Mouse (Mus musculus): Measurements from ENCODE around the gene Gm43951. TPM values are rescaled to one million over a fixed set of nuclear protein-coding genes. Genes with fewer than 3 reads are reported as not detected.

Gene Gm43951
- polyA plus RNA-seq, 1 experiment from 2014 or later = 0.28 TPM

Other genes starting within 250 kb of the Gm43951 start
- gene Aipl1, start 169.3 kb downstream of the Gm43951 start, polyA plus RNA-seq (2016; fragmentation: Nextera tagmentation; extraction: Ambion mirVana) = 0.67 and 0.97 TPM in 2 replicates
- gene Pimreg, start 164.8 kb downstream of the Gm43951 start, polyA plus RNA-seq (2016; fragmentation: Nextera tagmentation; extraction: Ambion mirVana) = 251 and 280 TPM in 2 replicates
- 0.10 and 0.25 TPM in 2 replicates for gene Pitpnm3, start 71.1 kb downstream of the Gm43951 start, polyA plus RNA-seq (2016; fragmentation: Nextera tagmentation; extraction: Ambion mirVana)
- gene 4933427D14Rik, start 619 bp upstream of the Gm43951 start, polyA plus RNA-seq (2016; fragmentation: Nextera tagmentation; extraction: Ambion mirVana) = 19.0 and 20.2 TPM in 2 replicates
- gene Txndc17, start 707 bp upstream of the Gm43951 start, polyA plus RNA-seq (2016; fragmentation: Nextera tagmentation; extraction: Ambion mirVana) = 166 and 185 TPM in 2 replicates
- gene Med31, start 8.8 kb upstream of the Gm43951 start, polyA plus RNA-seq (2016; fragmentation: Nextera tagmentation; extraction: Ambion mirVana) = 52.4 and 52.7 TPM in 2 replicates
- 0.26 and 0.82 TPM in 2 replicates for gene Slc13a5, start 60.4 kb upstream of the Gm43951 start, polyA plus RNA-seq (2016; fragmentation: Nextera tagmentation; extraction: Ambion mirVana)
- 1.5 and 2.5 TPM in 2 replicates for gene Xaf1, start 94.8 kb upstream of the Gm43951 start, polyA plus RNA-seq (2016; fragmentation: Nextera tagmentation; extraction: Ambion mirVana)
- gene Fbxo39, start 107.6 kb upstream of the Gm43951 start, polyA plus RNA-seq (2016; fragmentation: Nextera tagmentation; extraction: Ambion mirVana) = not detected in 2 replicates
- 6.1 and 6.8 TPM in 2 replicates for gene Tekt1, start 155.6 kb upstream of the Gm43951 start, polyA plus RNA-seq (2016; fragmentation: Nextera tagmentation; extraction: Ambion mirVana)
- 10.1 and 13.1 TPM in 2 replicates for gene Smtnl2, start 204.9 kb upstream of the Gm43951 start, polyA plus RNA-seq (2016; fragmentation: Nextera tagmentation; extraction: Ambion mirVana)
- gene Ggt6, start 228.7 kb upstream of the Gm43951 start, polyA plus RNA-seq (2016; fragmentation: Nextera tagmentation; extraction: Ambion mirVana) = not detected in 2 replicates
- 192 and 236 TPM in 2 replicates for gene Mybbp1a, start 234.5 kb upstream of the Gm43951 start, polyA plus RNA-seq (2016; fragmentation: Nextera tagmentation; extraction: Ambion mirVana)

Measured in midbrain, embryonic 10.5 days (tissue).